Mouse (Mus musculus) embryo, embryonic 11 days (tissue): Measurements from ENCODE around the gene Gstm6.
"Not testable (repeated sequence)": the region's sequence is repeated elsewhere in the genome, so short reads cannot be mapped to it uniquely, and the experiment has no call there.

Experiments used
- DNase-seq: peaks from one replicate; pipeline ENCODE4 v3.0.0-alpha.2; 2015

Gene Gstm6

GRCm38 (mm10) chr3:107943239-107943990 is at the start of gene Gstm6:
Gene Gstm6, minus strand, starts transcription at chr3:107943749.
- peak; percentile 74 for DNase-seq

DNA sequence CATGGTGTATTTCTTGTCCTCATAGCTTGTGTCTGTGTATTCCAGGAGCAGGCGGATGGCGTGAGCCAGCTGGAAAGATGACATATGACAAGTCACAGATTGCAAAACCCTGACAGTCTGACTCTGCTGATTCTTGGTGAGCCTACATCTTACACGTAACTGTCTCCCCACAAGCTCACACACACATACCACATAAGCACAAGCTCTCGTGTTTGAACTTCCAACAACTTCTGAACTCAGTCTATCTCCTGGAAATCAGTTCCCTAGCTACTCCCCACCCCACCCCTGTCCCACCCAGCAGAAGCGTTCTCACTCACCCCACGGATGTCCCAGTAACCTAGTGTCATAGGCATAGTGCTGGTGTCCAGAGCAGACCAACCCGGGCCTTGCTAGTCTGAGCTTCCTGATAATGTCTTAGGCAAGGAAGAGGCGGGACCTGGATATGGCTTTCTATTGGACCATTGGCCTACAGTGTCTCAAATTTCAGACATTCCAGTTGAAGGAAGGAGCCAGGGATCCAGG is 42.6 kb upstream of the Gstm6 start, which contains the start of gene Gstm2:
Gene Gstm2, minus strand, starts transcription at position 413 of the 522 bp plus-strand sequence.
- peak; percentile 65 for DNase-seq

GRCm38 (mm10) chr3:107985141-107985540 is 41.6 kb upstream of the Gstm6 start:
- not testable (repeated sequence) for DNase-seq

DNA sequence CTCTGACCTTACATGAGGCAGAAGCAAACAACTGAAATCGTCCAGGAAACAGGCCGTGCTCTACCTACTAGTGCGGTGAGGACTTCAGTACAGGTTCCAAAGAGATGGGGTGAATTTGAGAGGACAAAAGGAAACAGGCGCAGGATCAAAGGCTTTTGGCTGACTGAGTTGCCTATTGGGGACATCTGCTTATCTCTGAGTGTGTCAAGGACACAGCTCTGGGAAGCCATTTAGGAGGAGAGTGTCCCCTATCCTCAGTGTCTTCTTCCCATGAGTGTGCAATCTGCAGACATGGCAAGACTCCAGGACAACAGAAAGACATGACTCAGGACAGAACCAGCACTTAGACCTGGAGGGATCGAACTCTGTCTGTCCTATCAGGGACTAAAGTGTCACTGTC is 40.9 kb upstream of the Gstm6 start:
- DNase-seq = no peak

GRCm38 (mm10) chr3:107983771-107984170 is 40.2 kb upstream of the Gstm6 start:
- no peak for DNase-seq

DNA sequence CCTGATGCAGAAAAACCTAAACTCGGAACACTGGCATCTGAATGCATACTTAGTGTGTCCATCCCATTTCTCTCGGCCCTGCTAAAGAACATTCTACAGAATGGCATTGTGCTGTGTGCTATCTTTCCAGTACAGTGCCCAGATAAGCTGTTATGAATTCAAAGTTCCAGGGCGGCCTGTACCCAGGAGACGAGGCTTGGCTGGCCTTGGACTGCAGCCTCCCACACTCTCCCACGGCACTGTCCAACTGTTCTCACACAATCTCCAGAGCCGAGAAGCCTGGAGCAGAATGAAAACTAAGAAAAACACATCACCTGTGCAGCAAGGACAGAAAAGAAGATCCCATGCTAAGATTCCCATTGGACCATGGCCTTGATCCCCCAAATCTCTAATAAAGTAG is 39.2 kb upstream of the Gstm6 start:
- no peak for DNase-seq

- no peak for DNase-seq
These were observed 37.7 kb upstream of the Gstm6 start for GRCm38 (mm10) chr3:107981261-107981660.

- no peak for DNase-seq
These were observed 34.1 kb upstream of the Gstm6 start for GRCm38 (mm10) chr3:107977691-107978090.

- no peak for DNase-seq
These were observed 30.7 kb upstream of the Gstm6 start for GRCm38 (mm10) chr3:107974237-107974636.

DNA sequence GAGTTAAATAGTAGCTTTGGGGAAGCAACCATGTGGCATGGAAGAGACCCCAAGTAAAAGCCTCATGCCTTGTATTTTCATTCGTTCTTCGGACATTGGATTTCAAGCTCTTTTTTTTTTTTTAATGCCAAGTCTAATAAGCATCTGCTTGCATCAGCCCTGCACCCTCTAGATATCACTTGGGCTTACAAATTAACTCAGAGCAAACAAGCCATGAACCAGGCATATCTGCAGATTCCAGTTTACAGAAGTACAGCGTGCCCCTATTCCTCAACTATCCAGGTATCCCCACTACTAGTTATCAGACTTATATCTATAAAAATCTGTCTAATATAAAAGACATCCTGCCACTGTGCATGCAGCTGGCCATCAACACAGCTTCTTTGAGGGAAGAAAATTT is 28.5 kb upstream of the Gstm6 start:
- no peak for DNase-seq

GRCm38 (mm10) chr3:107971101-107971500 is 27.6 kb upstream of the Gstm6 start:
- DNase-seq = not testable (repeated sequence)

GRCm38 (mm10) chr3:107968724-107969395 is 25.3 kb upstream of the Gstm6 start, which contains the start of gene Gstm3:
Gene Gstm3, minus strand, starts transcription at chr3:107969283.
- no peak for DNase-seq

- DNase-seq = no peak
These were observed 23.1 kb upstream of the Gstm6 start for GRCm38 (mm10) chr3:107966631-107967030.

GRCm38 (mm10) chr3:107965592-107965991 is 22.0 kb upstream of the Gstm6 start:
- DNase-seq = no peak

DNA sequence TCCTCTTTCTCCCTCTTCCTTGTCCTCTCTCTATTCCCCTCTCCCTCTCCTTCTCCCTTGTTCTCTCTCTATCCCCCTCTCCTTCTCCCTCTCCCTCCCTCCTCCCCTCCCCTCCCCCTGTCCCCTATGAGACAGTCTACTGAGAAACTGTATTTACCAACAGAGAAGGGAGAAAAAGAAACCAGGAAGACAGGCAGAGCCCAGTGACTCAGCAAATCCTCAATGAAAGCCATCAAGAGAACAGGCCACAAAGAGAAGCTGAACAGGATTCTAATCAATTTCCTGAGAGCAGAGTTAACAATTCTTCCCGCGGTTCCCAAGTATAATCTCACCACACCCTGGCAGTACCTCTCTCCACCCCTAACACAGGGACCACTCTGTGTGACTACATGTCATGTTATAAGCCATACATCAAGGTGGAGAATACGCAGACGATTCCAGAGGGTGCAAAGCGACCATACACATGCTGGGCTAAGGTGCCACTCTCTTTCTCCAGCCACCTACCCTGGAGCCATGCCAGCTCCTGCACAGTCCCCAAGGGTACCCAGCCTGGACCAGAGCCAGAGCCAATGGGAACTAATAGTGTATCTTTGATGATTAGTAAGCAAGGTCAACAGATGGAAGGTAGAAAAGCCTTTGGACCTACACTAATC is 21.2 kb upstream of the Gstm6 start:
- no peak for DNase-seq

GRCm38 (mm10) chr3:107964026-107964425 is 20.5 kb upstream of the Gstm6 start:
- no peak for DNase-seq

DNA sequence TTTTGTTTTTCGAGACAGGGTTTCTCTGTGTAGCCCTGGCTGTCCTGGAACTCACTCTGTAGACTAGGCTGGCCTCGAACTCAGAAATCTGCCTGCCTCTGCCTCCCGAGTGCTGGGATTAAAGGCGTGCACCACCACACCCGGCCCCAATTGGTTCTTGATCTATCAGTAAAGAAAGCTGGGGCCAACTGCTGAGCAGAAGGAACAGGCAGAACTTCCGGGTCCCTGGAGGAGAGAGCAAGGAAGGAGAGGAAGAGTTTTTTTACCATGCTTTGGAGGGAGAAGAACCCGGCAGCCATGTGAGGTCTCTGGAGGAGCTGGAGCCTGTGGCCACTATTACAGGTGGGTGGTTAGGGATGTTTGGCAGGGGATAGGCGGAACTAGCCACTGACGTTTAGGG is 11.7 kb upstream of the Gstm6 start:
- DNase-seq = not testable (repeated sequence)

- no peak for DNase-seq
These were observed 10.4 kb upstream of the Gstm6 start for GRCm38 (mm10) chr3:107953906-107954305.

- DNase-seq = peak; percentile 47
These were observed 9.8 kb upstream of the Gstm6 start for GRCm38 (mm10) chr3:107953328-107953755.

DNA sequence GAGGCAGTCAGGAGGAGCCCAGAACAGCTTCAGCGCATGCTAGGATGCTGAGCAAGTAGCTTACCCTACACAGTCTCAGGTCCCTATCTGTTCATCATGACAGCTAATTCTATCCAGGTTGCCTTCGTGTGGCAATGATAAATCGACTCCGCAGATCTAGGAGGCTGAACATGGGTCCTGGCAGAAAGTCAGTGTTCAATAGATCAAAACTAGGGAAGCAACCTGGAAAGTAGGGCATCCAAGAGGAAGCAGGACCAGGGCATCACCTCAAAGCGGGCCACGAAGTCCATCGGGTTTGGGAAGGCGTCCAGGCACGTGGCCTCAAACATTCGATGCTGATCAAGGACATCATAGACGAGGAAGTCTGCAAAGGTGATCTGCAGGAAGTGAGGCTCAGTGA is 7.0 kb upstream of the Gstm6 start:
- DNase-seq = no peak

- DNase-seq = not testable (repeated sequence)
These were observed 5.9 kb upstream of the Gstm6 start for GRCm38 (mm10) chr3:107949461-107949860.

DNA sequence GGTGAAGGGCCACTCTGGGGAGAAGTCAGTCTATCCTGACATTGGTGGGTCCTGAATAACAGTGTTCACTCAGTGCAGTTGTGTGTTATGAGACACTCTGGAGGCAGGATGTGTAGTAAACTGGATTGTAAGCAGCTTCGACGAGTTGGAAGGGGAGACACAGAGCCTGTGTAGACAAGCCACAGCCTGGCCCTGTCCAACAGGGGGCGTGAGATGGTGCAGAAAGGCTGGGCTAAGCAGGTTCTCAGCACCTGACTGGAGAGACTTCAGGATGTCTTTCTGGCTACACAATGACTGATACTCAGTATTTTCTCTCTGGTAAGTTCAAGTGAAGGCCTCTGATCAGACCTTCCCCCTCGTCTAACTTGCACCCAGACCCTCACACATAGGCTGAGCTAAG is 2.2 kb upstream of the Gstm6 start:
- DNase-seq = no peak

- DNase-seq = no peak
These were observed 2.3 kb downstream of the Gstm6 start for GRCm38 (mm10) chr3:107941261-107941660.
